ENCODE assay signal across 8 mouse cellular contexts in genomic region chr19:47330743-47331227, GRCm38 (mm10).
DNase-seq lines count a peak whose midpoint lies in the region; ATAC-seq and TF ChIP-seq lines count a peak whose summit lies in the region.

No protein-coding gene starts in this region.

- H3K4me2 ChIP-seq in forebrain, postnatal 0 days (ENCODE audit: low read depth) = no peak overlapping the region
- peak overlapping the region; percentile 33 for H3K4me2 ChIP-seq in intestine, embryonic 14.5 days (ENCODE audit: low read length)
- H3K4me2 ChIP-seq in lung, embryonic 15.5 days = peak overlapping the region; percentile 14; the same call in 1 of the 2 replicates

- H3K4me1 ChIP-seq in forebrain, postnatal 0 days (ENCODE audit: insufficient read depth) = peaks cover 6% of the 10 kb centered on the region
- peaks cover 60% of the 10 kb centered on the region for H3K4me1 ChIP-seq in intestine, embryonic 14.5 days (replicated peaks; ENCODE audit: control insufficient read depth, insufficient read depth, low read length)
- peaks cover 63% of the 10 kb centered on the region for H3K4me1 ChIP-seq in lung, embryonic 15.5 days

- DNase-seq in kidney, adult 11 months = peak; percentile 57
- DNase-seq in kidney, adult 9 months = no peak
- peak; percentile 40 for DNase-seq in forebrain, postnatal 0 days
- peak; percentile 85 for DNase-seq in intestine, embryonic 14.5 days (ENCODE audit: low spot score)
- peak; percentile 40 for DNase-seq in spleen, adult 12 weeks (ENCODE audit: low spot score)
- no peak for DNase-seq in layer of hippocampus, adult 9-10 months (ENCODE audit: low spot score)
- DNase-seq in cerebellum, postnatal 10 days = no peak

- peak; percentile 67 for ATAC-seq in forebrain, postnatal 0 days
- peak; percentile 90 for ATAC-seq in intestine, embryonic 14.5 days (replicated peaks; ENCODE audit: low FRiP score, low TSS enrichment, low read depth)
- ATAC-seq in lung, embryonic 15.5 days (ENCODE audit: borderline replicate concordance, extremely low read depth, low FRiP score, low TSS enrichment) = peak; percentile 81

- TF ChIP-seq CTCF in forebrain, postnatal 0 days (IDR thresholded peaks at IDR 0.05; ENCODE audit: low read depth) = no peak

- H3K9ac ChIP-seq in forebrain, postnatal 0 days = no peak overlapping the region
- 0 out of 2 replicates have a peak overlapping the region, but pooled peaks have one; percentile 25 for H3K9ac ChIP-seq in intestine, embryonic 14.5 days (ENCODE audit: low read length)
- no peak overlapping the region for H3K9ac ChIP-seq in lung, embryonic 15.5 days

- H3K4me3 ChIP-seq in forebrain, postnatal 0 days (ENCODE audit: low read depth, low read length) = no peak overlapping the region
- peak overlapping the region; percentile 8; the same call in 1 of the 2 replicates for H3K4me3 ChIP-seq in intestine, embryonic 14.5 days (ENCODE audit: low read depth, low read length)
- H3K4me3 ChIP-seq in lung, embryonic 15.5 days = no peak overlapping the region

- H3K27ac ChIP-seq in forebrain, postnatal 0 days (ENCODE audit: low read depth, low read length) = no peak overlapping the region; the same call in 1 of the 2 replicates
- peak overlapping the region; percentile 91 for H3K27ac ChIP-seq in intestine, embryonic 14.5 days (ENCODE audit: low read depth)
- peak overlapping the region; percentile 52 for H3K27ac ChIP-seq in lung, embryonic 15.5 days

- no peaks in the 10 kb centered on the region for H3K9me3 ChIP-seq in forebrain, postnatal 0 days (ENCODE audit: low read length)
- no peaks in the 10 kb centered on the region for H3K9me3 ChIP-seq in intestine, embryonic 14.5 days (ENCODE audit: control insufficient read depth, low read length)
- no peaks in the 10 kb centered on the region for H3K9me3 ChIP-seq in lung, embryonic 15.5 days

- no peaks in the 10 kb centered on the region for H3K27me3 ChIP-seq in forebrain, postnatal 0 days (ENCODE audit: insufficient read depth, low read length)
- H3K27me3 ChIP-seq in intestine, embryonic 14.5 days (replicated peaks; ENCODE audit: control insufficient read depth, insufficient read depth, low read length) = no peaks in the 10 kb centered on the region
- no peaks in the 10 kb centered on the region for H3K27me3 ChIP-seq in lung, embryonic 15.5 days

- 28% methylated on average over 10 of the region's 10 CpGs for WGBS in forebrain, postnatal 0 days
- WGBS in intestine, embryonic 14.5 days = 3% methylated on average over 10 of the region's 10 CpGs
- WGBS in lung, embryonic 15.5 days = 8% methylated on average over 10 of the region's 10 CpGs

- H3K36me3 ChIP-seq in forebrain, postnatal 0 days (ENCODE audit: insufficient read depth) = no peaks in the 10 kb centered on the region
- H3K36me3 ChIP-seq in intestine, embryonic 14.5 days (ENCODE audit: control insufficient read depth, insufficient read depth, low read length) = no peaks in the 10 kb centered on the region
- H3K36me3 ChIP-seq in lung, embryonic 15.5 days = no peaks in the 10 kb centered on the region

Comparison
In these comparisons a context has a peak if more than half of its experiments do, and no peak if none do; other contexts are left out.
1. DNase-seq: peak in kidney, adult 11 months (single experiment), forebrain, postnatal 0 days (single experiment), intestine, embryonic 14.5 days (single experiment) and spleen, adult 12 weeks (single experiment); none in kidney, adult 9 months (single experiment), layer of hippocampus, adult 9-10 months (single experiment) and cerebellum, postnatal 10 days (0 of 2).
2. Peak in every context shown above with its lines, with median percentiles within 50 percentile points of each other: ATAC-seq.